Mouse (Mus musculus): Measurements from ENCODE around the gene Rnf167. TPM values are rescaled to one million over a fixed set of nuclear protein-coding genes. Genes with fewer than 3 reads are reported as not detected.

The Rnf167 gene
- polyA plus RNA-seq, 1 experiment from 2014 or later: 87.0 TPM

GRCm38 (mm10) chr11:70652029-70652883 is 5.2 kb downstream of the Rnf167 start:
- no peak overlapping the region for H3K27ac ChIP-seq (ENCODE audit: low read depth, low read length)
- H3K9me3 ChIP-seq (ENCODE audit: control insufficient read depth, low read length): no peaks in the 10 kb centered on the region
- H3K9ac ChIP-seq (ENCODE audit: low read length): peak overlapping the region; percentile 98; the same call in 1 of the 2 replicates
- H3K4me1 ChIP-seq (ENCODE audit: control insufficient read depth, insufficient read depth, low read length): peaks cover 41% of the 10 kb centered on the region
- peak overlapping the region; percentile 89 for H3K4me2 ChIP-seq
- ATAC-seq (ENCODE audit: low FRiP score) (no peak), DNase-seq (ENCODE audit: low spot score, missing footprints) (no peak)
- 79% methylated on average over 12 of the region's 12 CpGs for WGBS
- peak overlapping the region; percentile 99 for H3K4me3 ChIP-seq (ENCODE audit: low read depth, low read length)
- no peaks in the 10 kb centered on the region for H3K27me3 ChIP-seq (ENCODE audit: control insufficient read depth, insufficient read depth, low read length)
- peaks cover 17% of the 10 kb centered on the region for H3K36me3 ChIP-seq (ENCODE audit: control insufficient read depth, insufficient read depth, low read length)

- H3K4me1 ChIP-seq (ENCODE audit: control insufficient read depth, insufficient read depth, low read length): peaks cover 41% of the 10 kb centered on the region
- peak overlapping the region; percentile 89 for H3K4me2 ChIP-seq
- peaks cover 17% of the 10 kb centered on the region for H3K36me3 ChIP-seq (ENCODE audit: control insufficient read depth, insufficient read depth, low read length)
- H3K4me3 ChIP-seq (ENCODE audit: low read depth, low read length): peak overlapping the region; percentile 99
- no peaks in the 10 kb centered on the region for H3K27me3 ChIP-seq (ENCODE audit: control insufficient read depth, insufficient read depth, low read length)
- DNase-seq (ENCODE audit: low spot score, missing footprints) (no peak), ATAC-seq (ENCODE audit: low FRiP score) (no peak)
- WGBS: 69% methylated on average over 6 of the region's 6 CpGs
- no peaks in the 10 kb centered on the region for H3K9me3 ChIP-seq (ENCODE audit: control insufficient read depth, low read length)
- H3K9ac ChIP-seq (ENCODE audit: low read length): peak overlapping the region; percentile 98
- peak overlapping the region; percentile 95 for H3K27ac ChIP-seq (ENCODE audit: low read depth, low read length)
These were observed 5.9 kb downstream of the Rnf167 start for GRCm38 (mm10) chr11:70652884-70653344.

- peak overlapping the region; percentile 98 for H3K9ac ChIP-seq (ENCODE audit: low read length)
- H3K27me3 ChIP-seq (ENCODE audit: control insufficient read depth, insufficient read depth, low read length): no peaks in the 10 kb centered on the region
- peak overlapping the region; percentile 95 for H3K27ac ChIP-seq (ENCODE audit: low read depth, low read length)
- H3K4me3 ChIP-seq (ENCODE audit: low read depth, low read length): peak overlapping the region; percentile 99
- under 1% methylated on average over 61 of the region's 63 CpGs for WGBS
- H3K36me3 ChIP-seq (ENCODE audit: control insufficient read depth, insufficient read depth, low read length): peaks cover 17% of the 10 kb centered on the region
- H3K9me3 ChIP-seq (ENCODE audit: control insufficient read depth, low read length): no peaks in the 10 kb centered on the region
- peaks cover 34% of the 10 kb centered on the region for H3K4me1 ChIP-seq (ENCODE audit: control insufficient read depth, insufficient read depth, low read length)
- H3K4me2 ChIP-seq: peak overlapping the region; percentile 89
- DNase-seq (ENCODE audit: low spot score, missing footprints) (peak; percentile 98), ATAC-seq (ENCODE audit: low FRiP score) (peak; percentile 67)
These were observed 6.5 kb downstream of the Rnf167 start for GRCm38 (mm10) chr11:70653345-70654197.

GRCm38 (mm10) chr11:70654198-70654922 is 7.3 kb downstream of the Rnf167 start, which contains the start of gene Pfn1:
Pfn1 (minus strand) TSS chr11:70654644.
- DNase-seq (ENCODE audit: low spot score, missing footprints): peak; percentile 97
- H3K4me3 ChIP-seq (ENCODE audit: low read depth, low read length): peak within 1 kb of the TSS; percentile 99
- H3K9me3 ChIP-seq (ENCODE audit: control insufficient read depth, low read length): no peaks in the 10 kb centered on the region
- H3K36me3 ChIP-seq (ENCODE audit: control insufficient read depth, insufficient read depth, low read length): peaks cover 12% of the 10 kb centered on the region
- no peaks in the 10 kb centered on the region for H3K27me3 ChIP-seq (ENCODE audit: control insufficient read depth, insufficient read depth, low read length)
- H3K4me1 ChIP-seq (ENCODE audit: control insufficient read depth, insufficient read depth, low read length): peaks cover 33% of the 10 kb centered on the region
- whole genome bisulfite sequencing: under 1% methylated on average over 56 of the region's 61 CpGs
- peak within 1 kb of the TSS; percentile 95 for H3K27ac ChIP-seq (ENCODE audit: low read depth, low read length)
- peak within 1 kb of the TSS; percentile 89 for H3K4me2 ChIP-seq
- H3K9ac ChIP-seq (ENCODE audit: low read length): peak within 1 kb of the TSS; percentile 98
- peak; percentile 51 for ATAC-seq (ENCODE audit: low FRiP score)

DNA sequence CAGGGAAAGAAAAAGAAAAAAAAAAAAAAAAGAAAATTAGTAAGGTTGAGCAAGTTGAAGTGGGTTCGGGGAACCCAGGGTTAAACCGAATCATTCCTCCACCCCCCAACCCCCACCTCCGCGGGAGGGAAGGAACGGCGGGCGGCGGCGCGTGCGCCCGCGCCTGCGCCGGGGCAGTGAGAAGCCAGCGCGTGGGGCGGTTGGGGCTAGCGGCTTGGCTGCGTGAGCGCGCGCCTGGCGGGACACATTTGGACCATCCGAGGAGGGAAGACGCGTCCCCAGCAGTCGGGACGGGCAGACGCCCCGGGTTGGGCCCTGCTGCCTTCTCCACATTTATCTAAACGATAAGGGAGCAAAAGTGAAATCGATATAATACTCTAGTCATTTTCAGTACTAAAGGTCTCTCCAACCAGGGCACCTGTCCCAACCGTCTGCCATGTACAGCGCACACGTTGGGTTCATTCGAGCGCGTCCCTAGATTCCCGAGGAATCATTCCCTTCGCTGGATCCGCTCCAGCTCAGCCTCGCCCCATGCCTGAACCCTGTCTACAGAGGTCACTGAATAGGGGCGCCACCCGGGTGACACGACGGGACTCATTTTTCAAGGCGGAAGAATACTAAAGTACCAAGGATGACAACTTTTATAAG is 8.0 kb downstream of the Rnf167 start:
- Histone ChIP-seq H3K9ac (ENCODE audit: low read length) (peak overlapping the region; percentile 98), H3K36me3 (ENCODE audit: control insufficient read depth, insufficient read depth, low read length) (peaks cover 8% of the 10 kb centered on the region), H3K27me3 (ENCODE audit: control insufficient read depth, insufficient read depth, low read length) (no peaks in the 10 kb centered on the region), H3K4me1 (ENCODE audit: control insufficient read depth, insufficient read depth, low read length) (peaks cover 33% of the 10 kb centered on the region), H3K27ac (ENCODE audit: low read depth, low read length) (peak overlapping the region; percentile 95), H3K4me2 (peak overlapping the region; percentile 89), H3K9me3 (ENCODE audit: control insufficient read depth, low read length) (no peaks in the 10 kb centered on the region), H3K4me3 (ENCODE audit: low read depth, low read length) (peak overlapping the region; percentile 99)
- ATAC-seq (ENCODE audit: low FRiP score) (peak; percentile 51), DNase-seq (ENCODE audit: low spot score, missing footprints) (peak; percentile 98)
- under 1% methylated on average over 46 of the region's 48 CpGs for WGBS

DNA sequence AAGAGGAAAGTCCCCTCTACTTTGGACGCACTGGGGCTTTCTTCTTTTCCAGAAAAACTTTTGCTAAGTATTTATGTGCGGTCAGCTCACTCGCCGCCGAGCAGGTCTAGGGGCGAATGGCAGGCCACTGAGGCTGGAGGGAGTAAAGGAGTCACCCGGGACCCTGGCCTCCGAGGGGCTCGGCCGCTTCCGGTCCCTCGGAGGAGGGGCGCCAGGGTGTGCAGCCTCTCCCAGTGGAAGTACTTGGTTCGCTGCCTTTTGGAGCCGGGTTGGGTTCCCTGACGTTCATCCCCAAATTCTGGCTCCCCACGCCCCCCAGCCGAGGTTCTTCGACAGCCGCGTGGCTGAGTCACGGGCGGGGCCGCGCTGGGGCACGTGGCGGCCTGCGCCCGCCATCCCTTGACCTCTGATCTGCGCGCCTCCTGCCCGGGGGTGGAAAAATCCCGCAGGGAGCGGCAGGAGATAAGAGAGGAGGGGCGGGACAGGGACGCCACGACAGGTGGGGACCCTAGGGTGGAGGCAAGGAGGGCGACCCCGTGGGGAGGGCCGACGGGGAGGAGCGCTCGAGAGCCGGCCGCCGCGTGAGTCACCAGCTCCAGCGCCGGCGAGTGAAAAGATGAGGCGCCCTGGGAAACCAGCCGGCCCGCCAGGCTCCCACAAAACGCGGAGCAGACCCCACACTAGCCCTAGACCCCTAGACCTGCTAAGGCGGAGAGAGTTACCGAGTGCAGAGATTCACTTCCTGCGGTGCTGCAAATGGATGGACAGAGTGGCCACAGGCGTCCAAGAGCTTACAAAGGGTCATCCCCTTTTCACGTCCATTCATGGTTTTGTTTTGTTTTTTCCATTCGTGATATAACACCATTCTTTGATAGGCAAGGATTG is 8.8 kb downstream of the Rnf167 start:
- H3K36me3 ChIP-seq (ENCODE audit: control insufficient read depth, insufficient read depth, low read length): peaks cover 6% of the 10 kb centered on the region
- DNase-seq (ENCODE audit: low spot score, missing footprints) (peak; percentile 92), ATAC-seq (ENCODE audit: low FRiP score) (no peak)
- peak overlapping the region; percentile 89 for H3K4me2 ChIP-seq
- under 1% methylated on average over 60 of the region's 61 CpGs for WGBS
- peaks cover 33% of the 10 kb centered on the region for H3K4me1 ChIP-seq (ENCODE audit: control insufficient read depth, insufficient read depth, low read length)
- H3K9me3 ChIP-seq (ENCODE audit: control insufficient read depth, low read length): no peaks in the 10 kb centered on the region
- H3K9ac ChIP-seq (ENCODE audit: low read length): peak overlapping the region; percentile 98
- peak overlapping the region; percentile 99 for H3K4me3 ChIP-seq (ENCODE audit: low read depth, low read length)
- no peaks in the 10 kb centered on the region for H3K27me3 ChIP-seq (ENCODE audit: control insufficient read depth, insufficient read depth, low read length)
- H3K27ac ChIP-seq (ENCODE audit: low read depth, low read length): peak overlapping the region; percentile 95

GRCm38 (mm10) chr11:70656456-70656927 is 9.5 kb downstream of the Rnf167 start:
- Histone ChIP-seq H3K36me3 (ENCODE audit: control insufficient read depth, insufficient read depth, low read length) (no peaks in the 10 kb centered on the region; the same call in 1 of the 2 replicates), H3K27me3 (ENCODE audit: control insufficient read depth, insufficient read depth, low read length) (no peaks in the 10 kb centered on the region), H3K9me3 (ENCODE audit: control insufficient read depth, low read length) (no peaks in the 10 kb centered on the region), H3K9ac (ENCODE audit: low read length) (peak overlapping the region; percentile 98), H3K4me2 (peak overlapping the region; percentile 89), H3K4me1 (ENCODE audit: control insufficient read depth, insufficient read depth, low read length) (peaks cover 31% of the 10 kb centered on the region), H3K4me3 (ENCODE audit: low read depth, low read length) (peak overlapping the region; percentile 99), H3K27ac (ENCODE audit: low read depth, low read length) (peak overlapping the region; percentile 95)
- no peak for ATAC-seq (ENCODE audit: low FRiP score)
- WGBS: 5% methylated on average over 16 of the region's 16 CpGs
- peak; percentile 93 for DNase-seq (ENCODE audit: low spot score, missing footprints)
